Mouse (Mus musculus) neural tube, embryonic 15.5 days (tissue): Measurements from ENCODE around the gene Fibcd1. TPM values are rescaled to one million over a fixed set of nuclear protein-coding genes. Genes with fewer than 3 reads are reported as not detected.

Source experiments
- ATAC-seq: fragments of 200-750 bp; cut with Nextera tagmentation; 2 replicates; pipeline ENCODE4 v1.8.0; 2017; ENCODE audit warnings: mild to moderate bottlenecking, moderate TSS enrichment, moderate library complexity; ENCODE audit not compliant: low FRiP score
- H3K27ac ChIP-seq: fragments of 300-500 bp; sonication (generic); replicated peaks from 2 replicates; pipeline ENCODE4 v1.5.1; 2015; ENCODE audit warnings: mild to moderate bottlenecking, inconsistent platforms
- H3K27me3 ChIP-seq: fragments of 300-500 bp; sonication (generic); replicated peaks from 2 replicates; pipeline ENCODE4 v1.6.1; 2015; ENCODE audit warnings: inconsistent platforms
- H3K36me3 ChIP-seq: fragments of 300-500 bp; sonication (generic); 2 replicates; pipeline ENCODE4 v1.6.1; 2015; ENCODE audit warnings: inconsistent platforms
- H3K4me1 ChIP-seq: fragments of 300-500 bp; sonication (generic); 2 replicates; pipeline ENCODE4 v1.6.1; 2015; ENCODE audit warnings: inconsistent platforms
- H3K4me2 ChIP-seq: fragments of 300-500 bp; sonication (generic); 2 replicates; pipeline ENCODE4 v1.6.1; 2015; ENCODE audit warnings: inconsistent platforms, mild to moderate bottlenecking, moderate library complexity
- H3K4me3 ChIP-seq: fragments of 300-500 bp; sonication (generic); replicated peaks from 2 replicates; pipeline ENCODE4 v1.5.1; 2015; ENCODE audit warnings: mild to moderate bottlenecking, inconsistent platforms
- H3K9ac ChIP-seq: fragments of 300-500 bp; sonication (generic); replicated peaks from 2 replicates; pipeline ENCODE4 v1.6.1; 2015; ENCODE audit warnings: mild to moderate bottlenecking, inconsistent platforms
- H3K9me3 ChIP-seq: fragments of 300-500 bp; sonication (generic); replicated peaks from 2 replicates; pipeline ENCODE4 v1.6.1; 2016; ENCODE audit warnings: inconsistent platforms
- WGBS: fragments of 180-500 bp; shearing (Covaris S2); methylation state at CpG from one replicate; pipeline ENCODE4 v1.1.7; 2015; ENCODE audit warnings: mixed read lengths; 5-methylcytosine and 5-hydroxymethylcytosine counted together
- polyA plus RNA-seq: library from polyadenylated mRNA; unstranded; fragments of >200 nt; fragmentation: Nextera tagmentation; extraction: Ambion mirVana; gene quantifications from 2 replicates; pipeline ENCODE4 v1.2.1, GENCODE M21; 2015

Gene Fibcd1
- polyA plus RNA-seq, 1 experiment from 2014 or later, result 6.4 TPM

GRCm38 (mm10) chr2:31855991-31856390 is 10.2 kb upstream of the Fibcd1 start:
- 61% methylated on average over 8 of the region's 8 CpGs for WGBS
- H3K27ac ChIP-seq, result no peak overlapping the region
- H3K9ac ChIP-seq, result no peak overlapping the region
- no peak for ATAC-seq
- H3K27me3 ChIP-seq, result 0 out of 2 replicates have a peak, but pooled peaks cover 4% of the 10 kb centered on the region
- H3K9me3 ChIP-seq, result no peaks in the 10 kb centered on the region
- H3K4me2 ChIP-seq, result no peak overlapping the region
- no peaks in the 10 kb centered on the region for H3K36me3 ChIP-seq
- peaks cover 28% of the 10 kb centered on the region for H3K4me1 ChIP-seq
- no peak overlapping the region for H3K4me3 ChIP-seq

- WGBS, result 48% methylated on average over 12 of the region's 12 CpGs
These were observed 4.3 kb upstream of the Fibcd1 start for GRCm38 (mm10) chr2:31850141-31850540.

GRCm38 (mm10) chr2:31847908-31848307 is 2.1 kb upstream of the Fibcd1 start:
- H3K9ac ChIP-seq, result no peak overlapping the region
- H3K4me2 ChIP-seq, result no peak overlapping the region
- H3K4me1 ChIP-seq, result peaks cover 31% of the 10 kb centered on the region
- ATAC-seq, result no peak
- 20% methylated on average over 6 of the region's 6 CpGs for WGBS
- no peaks in the 10 kb centered on the region for H3K36me3 ChIP-seq
- H3K4me3 ChIP-seq, result no peak overlapping the region
- no peaks in the 10 kb centered on the region for H3K9me3 ChIP-seq
- H3K27me3 ChIP-seq, result peaks cover 48% of the 10 kb centered on the region
- no peak overlapping the region for H3K27ac ChIP-seq

More at GRCm38 (mm10) chr2:31850141-31850540, 4.3 kb upstream of the Fibcd1 start:
- H3K4me3 ChIP-seq, result no peak overlapping the region
- H3K4me2 ChIP-seq, result no peak overlapping the region
- peaks cover 32% of the 10 kb centered on the region for H3K27me3 ChIP-seq
- peaks cover 25% of the 10 kb centered on the region for H3K4me1 ChIP-seq
- no peaks in the 10 kb centered on the region for H3K36me3 ChIP-seq
- H3K27ac ChIP-seq, result no peak overlapping the region
- no peak overlapping the region for H3K9ac ChIP-seq
- ATAC-seq, result no peak
- H3K9me3 ChIP-seq, result no peaks in the 10 kb centered on the region

- H3K4me3 ChIP-seq, result peak overlapping the region; percentile 48
- H3K27me3 ChIP-seq, result peaks cover 52% of the 10 kb centered on the region
- H3K9me3 ChIP-seq, result no peaks in the 10 kb centered on the region
- H3K9ac ChIP-seq, result no peak overlapping the region
- H3K4me2 ChIP-seq, result peak overlapping the region; percentile 97
- H3K36me3 ChIP-seq, result no peaks in the 10 kb centered on the region
- no peak overlapping the region for H3K27ac ChIP-seq
- 5% methylated on average over 35 of the region's 35 CpGs for WGBS
- H3K4me1 ChIP-seq, result peaks cover 31% of the 10 kb centered on the region
- no peak for ATAC-seq
These were observed 1.2 kb upstream of the Fibcd1 start for GRCm38 (mm10) chr2:31846692-31847660.

GRCm38 (mm10) chr2:31845512-31845895 is 301 bp downstream of the Fibcd1 start:
- Histone ChIP-seq H3K27ac (no peak overlapping the region), H3K4me3 (peak overlapping the region; percentile 48), H3K4me1 (peaks cover 39% of the 10 kb centered on the region), H3K9me3 (no peaks in the 10 kb centered on the region), H3K36me3 (no peaks in the 10 kb centered on the region), H3K9ac (peak overlapping the region; percentile 60), H3K4me2 (peak overlapping the region; percentile 97), H3K27me3 (peaks cover 52% of the 10 kb centered on the region)
- WGBS, result 4% methylated on average over 26 of the region's 26 CpGs
- 0 out of 2 replicates have a peak, but pooled peaks have one; percentile 9 for ATAC-seq

- no peak overlapping the region for H3K27ac ChIP-seq
- no peaks in the 10 kb centered on the region for H3K36me3 ChIP-seq
- ATAC-seq, result no peak
- no peak overlapping the region for H3K9ac ChIP-seq
- no peaks in the 10 kb centered on the region for H3K9me3 ChIP-seq
- H3K4me3 ChIP-seq, result peak overlapping the region; percentile 48
- 4% methylated on average over 10 of the region's 10 CpGs for WGBS
- H3K27me3 ChIP-seq, result peaks cover 56% of the 10 kb centered on the region
- H3K4me1 ChIP-seq, result peaks cover 35% of the 10 kb centered on the region
- peak overlapping the region; percentile 97 for H3K4me2 ChIP-seq
These were observed 1.1 kb downstream of the Fibcd1 start for GRCm38 (mm10) chr2:31844729-31845136.

- H3K9me3 ChIP-seq, result no peaks in the 10 kb centered on the region
- 45% methylated on average over 1 of the region's 1 CpGs for WGBS
- ATAC-seq, result no peak
- peaks cover 21% of the 10 kb centered on the region for H3K4me1 ChIP-seq
- H3K4me3 ChIP-seq, result no peak overlapping the region
- H3K27ac ChIP-seq, result no peak overlapping the region
- no peak overlapping the region for H3K4me2 ChIP-seq
- H3K27me3 ChIP-seq, result peaks cover 29% of the 10 kb centered on the region
- H3K36me3 ChIP-seq, result no peaks in the 10 kb centered on the region
- no peak overlapping the region for H3K9ac ChIP-seq
These were observed 6.9 kb downstream of the Fibcd1 start for GRCm38 (mm10) chr2:31838868-31839267.

GRCm38 (mm10) chr2:31836985-31837384 is 8.8 kb downstream of the Fibcd1 start:
- Histone ChIP-seq H3K36me3 (no peaks in the 10 kb centered on the region), H3K9ac (no peak overlapping the region), H3K4me3 (no peak overlapping the region), H3K27me3 (peaks cover 17% of the 10 kb centered on the region), H3K9me3 (no peaks in the 10 kb centered on the region), H3K4me2 (no peak overlapping the region), H3K27ac (no peak overlapping the region), H3K4me1 (peaks cover 21% of the 10 kb centered on the region)
- ATAC-seq, result no peak
- 31% methylated on average over 6 of the region's 6 CpGs for WGBS

GRCm38 (mm10) chr2:31836091-31836490 is 9.7 kb downstream of the Fibcd1 start:
- Histone ChIP-seq H3K27me3 (peaks cover 21% of the 10 kb centered on the region), H3K9me3 (no peaks in the 10 kb centered on the region)
- 47% methylated on average over 10 of the region's 10 CpGs for WGBS

GRCm38 (mm10) chr2:31828311-31828825 is 17.4 kb downstream of the Fibcd1 start:
- peak overlapping the region; percentile 60 for H3K27ac ChIP-seq
- peaks cover 50% of the 10 kb centered on the region for H3K4me1 ChIP-seq
- peaks cover 4% of the 10 kb centered on the region; the same call in 1 of the 2 replicates for H3K27me3 ChIP-seq
- 6% methylated on average over 4 of the region's 4 CpGs for WGBS
- H3K9me3 ChIP-seq, result no peaks in the 10 kb centered on the region
- H3K4me2 ChIP-seq, result peak overlapping the region; percentile 25; the same call in 1 of the 2 replicates
- H3K36me3 ChIP-seq, result no peaks in the 10 kb centered on the region
- ATAC-seq, result no peak
- H3K9ac ChIP-seq, result no peak overlapping the region
- H3K4me3 ChIP-seq, result no peak overlapping the region

More at GRCm38 (mm10) chr2:31836091-31836490, 9.7 kb downstream of the Fibcd1 start:
- H3K27ac ChIP-seq, result no peak overlapping the region
- ATAC-seq, result 0 out of 2 replicates have a peak, but pooled peaks have one; percentile 4
- peaks cover 19% of the 10 kb centered on the region for H3K4me1 ChIP-seq
- H3K9ac ChIP-seq, result no peak overlapping the region
- H3K4me3 ChIP-seq, result no peak overlapping the region
- no peak overlapping the region for H3K4me2 ChIP-seq
- H3K36me3 ChIP-seq, result no peaks in the 10 kb centered on the region

- Histone ChIP-seq H3K4me1 (peaks cover 55% of the 10 kb centered on the region), H3K27ac (peak overlapping the region; percentile 60), H3K4me3 (no peak overlapping the region), H3K4me2 (peak overlapping the region; percentile 25; the same call in 1 of the 2 replicates), H3K27me3 (peaks cover 4% of the 10 kb centered on the region; the same call in 1 of the 2 replicates), H3K9ac (no peak overlapping the region), H3K9me3 (no peaks in the 10 kb centered on the region), H3K36me3 (no peaks in the 10 kb centered on the region)
- 19% methylated on average over 7 of the region's 7 CpGs for WGBS
- ATAC-seq, result 0 out of 2 replicates have a peak, but pooled peaks have one; percentile 35
These were observed 17.9 kb downstream of the Fibcd1 start for GRCm38 (mm10) chr2:31827877-31828276.
